Mouse (Mus musculus): ENCODE data around the gene Ciita.

Ciita gene

GRCm38 (mm10) chr16:10474956-10475355 lies 4.9 kb upstream of the Ciita start:
- DNase-seq: peak; percentile 40

GRCm38 (mm10) chr16:10475919-10476318 lies 3.9 kb upstream of the Ciita start:
- no peak for DNase-seq

- no peak for DNase-seq
These were observed 2.5 kb downstream of the Ciita start for GRCm38 (mm10) chr16:10482343-10482742.

DNA sequence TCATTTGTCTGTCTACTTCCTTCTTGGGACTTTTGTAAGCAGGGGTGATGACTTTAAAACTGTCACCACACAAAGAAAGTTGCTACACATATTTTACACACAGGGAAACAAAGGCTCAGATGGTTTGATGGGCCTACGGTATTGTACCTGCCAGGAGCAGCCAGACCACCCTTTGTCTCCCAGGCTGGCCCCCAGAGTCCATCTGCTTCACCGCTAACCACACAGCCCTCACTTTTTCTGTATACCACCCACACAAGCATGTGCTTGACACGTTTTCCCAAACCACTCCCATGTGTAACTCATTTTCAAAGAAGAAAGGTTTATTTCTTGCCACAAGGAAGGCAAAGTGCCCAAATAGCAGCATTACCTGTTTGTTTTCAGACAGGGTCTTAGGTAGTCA lies 7.1 kb downstream of the Ciita start:
- DNase-seq: no peak

GRCm38 (mm10) chr16:10487895-10488493 lies 8.1 kb downstream of the Ciita start:
- no peak for DNase-seq

DNA sequence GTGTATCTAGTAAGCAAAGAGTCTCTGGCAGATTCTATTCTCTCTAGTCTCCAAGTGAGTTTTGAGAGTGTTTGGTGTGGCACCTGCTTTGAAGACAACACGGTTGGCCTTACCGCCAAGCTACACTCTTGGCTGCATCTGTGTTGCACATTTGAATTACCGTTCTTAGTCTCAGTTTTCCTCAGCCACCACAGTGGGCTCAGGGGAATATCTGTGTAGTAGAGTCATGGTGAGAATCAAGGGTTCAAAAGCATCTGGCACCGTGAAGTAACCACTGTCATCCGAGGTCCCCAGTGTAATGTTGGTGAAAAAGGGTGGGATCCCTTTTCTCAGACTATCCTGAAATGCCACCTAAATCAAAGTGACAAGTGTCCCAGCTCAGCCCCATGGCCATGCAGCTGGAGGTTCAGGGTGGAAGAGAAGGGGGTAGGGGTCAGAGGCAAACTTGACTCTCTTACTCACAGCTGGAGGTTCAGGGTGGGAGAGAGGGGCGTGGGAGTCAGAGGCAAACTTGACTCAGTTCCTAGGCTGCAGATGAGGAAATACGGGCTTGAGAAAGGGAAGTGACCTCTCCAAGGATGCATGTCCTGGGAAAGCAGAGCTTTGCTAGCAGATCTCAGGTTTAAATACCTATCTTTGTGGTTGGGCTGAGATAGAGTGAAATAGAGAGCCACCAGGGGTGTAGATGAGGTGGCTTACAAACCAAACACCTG lies 9.1 kb downstream of the Ciita start:
- no peak for DNase-seq

- DNase-seq: no peak
These were observed 9.6 kb downstream of the Ciita start for GRCm38 (mm10) chr16:10489483-10489882.

DNA sequence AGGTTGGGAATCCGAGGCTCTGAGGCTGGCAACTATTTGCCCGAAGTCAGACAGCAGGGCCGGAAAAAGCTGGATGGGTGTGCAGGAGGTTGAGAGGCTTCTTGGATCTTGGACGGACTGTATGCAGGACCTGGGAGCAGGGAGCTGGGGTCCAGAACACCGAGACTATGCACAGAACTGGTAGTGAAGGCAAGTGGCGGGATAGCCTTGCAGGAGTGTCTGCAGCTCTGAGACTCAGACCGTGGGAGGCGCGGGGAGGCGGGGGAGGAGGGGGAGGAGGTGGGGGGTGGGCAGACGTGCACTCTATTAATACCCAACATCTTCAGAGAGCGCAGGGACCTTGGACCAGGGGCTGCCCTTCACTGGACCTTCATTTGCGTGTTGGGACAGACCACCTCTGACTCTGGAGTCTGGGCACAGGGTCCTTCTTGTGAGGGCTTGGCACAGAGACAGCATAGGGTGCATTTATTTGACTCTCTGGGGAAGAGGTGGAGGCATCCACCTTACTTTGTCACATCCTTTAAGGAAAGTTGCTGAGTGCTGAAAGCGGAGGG lies 10.1 kb downstream of the Ciita start:
- DNase-seq: no peak

- DNase-seq: no peak
These were observed 10.8 kb downstream of the Ciita start for GRCm38 (mm10) chr16:10490503-10491150.

GRCm38 (mm10) chr16:10491716-10492115 lies 11.9 kb downstream of the Ciita start:
- DNase-seq: no peak

- DNase-seq: no peak
These were observed 12.7 kb downstream of the Ciita start for GRCm38 (mm10) chr16:10492587-10492986.

DNA sequence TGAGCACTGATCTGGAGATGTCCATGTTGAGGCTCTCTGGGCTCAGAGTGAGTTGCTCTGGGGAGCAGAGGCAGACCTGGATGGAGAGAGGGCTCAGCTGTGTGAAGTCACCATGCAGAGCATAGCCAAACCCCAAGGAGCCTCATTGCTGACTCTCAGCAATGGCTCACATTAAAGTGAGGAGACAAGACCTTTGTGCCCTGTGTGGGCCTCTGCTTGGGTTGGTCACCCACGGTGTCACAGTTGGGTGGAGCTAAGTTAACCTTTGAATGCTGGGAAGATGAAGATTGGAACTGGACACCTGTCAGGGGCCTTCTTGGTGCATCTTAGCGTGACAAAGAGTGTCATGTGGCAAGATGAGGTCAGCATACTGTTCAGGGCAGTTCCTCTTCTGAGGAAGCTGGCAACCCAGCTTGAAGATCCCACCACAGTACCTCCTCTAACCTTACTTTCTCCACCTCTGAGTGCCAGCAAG lies 16.0 kb downstream of the Ciita start:
- no peak for DNase-seq

DNA sequence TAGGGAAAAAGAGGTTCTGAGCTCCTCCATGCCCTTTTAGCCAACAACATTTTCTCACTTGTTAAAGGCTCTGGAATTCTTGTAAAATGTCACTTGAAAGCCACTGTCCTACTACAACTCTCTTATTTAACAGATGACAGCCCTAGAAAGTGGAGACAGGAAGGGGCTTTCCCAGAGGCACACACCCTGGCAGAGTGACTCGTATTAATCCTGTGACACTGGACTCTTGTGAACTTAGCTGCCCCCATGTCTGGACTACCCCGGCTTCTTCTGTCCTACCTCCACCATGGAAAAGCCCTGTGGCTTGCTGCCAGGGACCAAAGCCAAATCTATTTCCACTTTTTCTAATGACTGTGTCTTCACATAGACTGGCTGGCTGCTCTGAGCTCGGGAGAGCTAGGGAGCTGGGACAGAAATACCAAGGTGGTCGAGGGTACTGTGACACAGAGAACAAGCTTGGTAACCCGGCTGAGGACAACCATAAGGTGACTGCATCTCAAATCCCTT lies 18.3 kb downstream of the Ciita start:
- DNase-seq: peak; percentile 22

DNA sequence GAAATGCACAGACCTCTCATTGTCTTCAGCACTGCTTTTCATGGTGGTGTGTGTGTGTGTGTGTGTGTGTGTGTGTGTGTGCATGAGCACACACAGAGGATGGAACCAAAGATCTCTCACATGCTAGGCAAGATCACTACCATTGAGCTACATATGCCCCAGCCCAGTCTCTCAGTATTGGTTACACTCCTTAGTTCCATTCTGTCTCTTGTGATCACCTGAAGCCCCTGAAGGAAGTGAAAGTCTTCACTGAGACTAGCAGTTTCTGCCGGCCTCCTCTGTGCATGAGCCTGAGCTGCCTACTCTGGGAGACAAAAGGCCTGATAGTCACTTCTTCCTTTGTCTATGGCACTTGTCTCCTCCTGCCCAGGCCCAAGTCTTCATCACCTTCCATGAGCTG lies 19.3 kb downstream of the Ciita start:
- no peak for DNase-seq

- peak; percentile 72 for DNase-seq
These were observed 22.0 kb downstream of the Ciita start for GRCm38 (mm10) chr16:10501865-10502264.

- DNase-seq: no peak
These were observed 23.2 kb downstream of the Ciita start for GRCm38 (mm10) chr16:10503058-10503457.

- no peak for DNase-seq
These were observed 27.6 kb downstream of the Ciita start for GRCm38 (mm10) chr16:10507445-10507844.

DNA sequence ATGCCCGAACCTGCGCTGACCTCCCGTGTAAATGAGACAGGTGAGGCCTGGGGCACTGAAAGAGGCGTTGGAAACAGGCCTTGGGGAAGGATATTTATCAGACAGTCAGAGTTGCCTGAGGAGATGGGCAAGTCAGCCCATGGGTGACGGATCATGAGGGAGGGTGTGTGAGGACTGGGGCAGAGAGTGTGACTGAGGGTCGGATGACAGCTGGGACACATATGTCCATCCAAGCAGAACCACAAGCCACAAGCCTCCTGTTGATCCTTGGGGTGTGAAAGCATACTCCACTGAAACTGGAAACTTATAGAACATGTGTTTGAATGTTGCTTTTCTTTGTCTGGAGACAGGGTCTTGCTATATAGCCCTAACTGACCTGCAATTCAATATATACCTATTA lies 28.8 kb downstream of the Ciita start:
- no peak for DNase-seq

DNA sequence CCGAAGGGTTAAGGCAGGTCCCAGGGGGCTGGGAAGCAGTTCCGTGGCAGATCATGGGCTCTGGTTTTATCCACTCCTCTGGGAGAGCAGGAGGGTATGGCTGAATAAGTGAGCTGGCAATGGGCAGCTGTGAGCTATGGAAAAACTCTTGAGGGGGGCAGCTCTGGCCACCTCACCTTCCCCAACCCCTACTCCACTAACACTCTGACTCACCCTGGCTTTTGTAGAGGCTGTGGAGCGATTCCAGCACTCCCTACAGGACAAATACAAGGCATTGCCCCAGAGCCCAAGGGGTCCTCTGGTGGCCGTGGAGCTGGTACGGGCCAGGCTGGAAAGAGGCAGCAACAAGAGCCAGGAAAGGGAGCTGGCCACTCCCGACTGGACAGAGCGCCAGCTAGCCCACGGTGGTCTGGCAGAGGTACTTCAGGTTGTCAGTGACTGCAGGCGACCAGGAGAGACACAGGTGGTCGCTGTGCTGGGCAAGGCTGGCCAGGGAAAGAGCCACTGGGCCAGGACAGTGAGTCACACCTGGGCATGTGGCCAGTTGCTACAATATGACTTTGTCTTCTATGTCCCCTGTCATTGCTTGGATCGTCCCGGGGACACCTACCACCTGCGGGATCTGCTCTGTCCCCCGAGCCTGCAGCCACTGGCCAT lies 30.7 kb downstream of the Ciita start:
- peak; percentile 31 for DNase-seq

- no peak for DNase-seq
These were observed 31.3 kb downstream of the Ciita start for GRCm38 (mm10) chr16:10511134-10511520.

GRCm38 (mm10) chr16:10515953-10516572 lies 36.2 kb downstream of the Ciita start:
- DNase-seq: no peak

DNA sequence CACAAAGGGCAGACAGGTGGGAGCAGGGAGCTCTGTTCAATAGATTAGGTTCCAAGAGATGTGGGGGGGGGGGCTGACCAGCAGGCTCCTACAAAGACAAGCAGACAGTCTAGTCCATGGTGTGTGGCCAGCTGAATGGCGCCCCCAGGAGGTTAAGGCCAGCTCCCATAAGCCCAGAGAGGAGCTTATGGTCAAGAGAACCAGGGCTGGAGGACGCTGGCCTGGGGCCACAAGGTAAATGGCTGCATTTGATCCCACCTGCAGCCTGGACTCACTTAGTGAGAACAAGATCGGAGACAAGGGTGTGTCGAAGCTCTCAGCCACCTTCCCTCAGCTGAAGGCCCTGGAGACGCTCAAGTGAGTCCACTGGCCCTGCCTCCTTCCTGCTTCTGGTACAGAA lies 38.2 kb downstream of the Ciita start:
- DNase-seq: no peak
